Mouse (Mus musculus): ENCODE results near the gene Jmjd6. TPM values are rescaled to one million over a fixed set of nuclear protein-coding genes. Genes with fewer than 3 reads are reported as not detected.

The Jmjd6 gene
- polyA plus RNA-seq, 2 experiments = 14.8 to 24.7 TPM

- Histone ChIP-seq H3K9ac (replicated peaks) (no peak overlapping the region), H3K4me3 (ENCODE audit: insufficient read depth in 1 of 2, low read depth in 2 of 2, low read length in 2 of 2) (no peak overlapping the region), H3K9me3 (ENCODE audit: control insufficient read depth, low read length) (no peaks in the 10 kb centered on the region), H3K36me3 (replicated peaks; ENCODE audit: control insufficient read depth, insufficient read depth, low read depth) (no peaks in the 10 kb centered on the region), H3K4me2 (ENCODE audit: low read depth) (no peak overlapping the region), H3K4me1 (replicated peaks; ENCODE audit: control insufficient read depth in 2 of 2, insufficient read depth in 2 of 2, low read length in 1 of 2) (no peaks in the 10 kb centered on the region), H3K27me3 (ENCODE audit: control insufficient read depth, insufficient read depth, low read length) (no peaks in the 10 kb centered on the region; the same call in 1 of the 2 replicates), H3K27ac (no peak overlapping the region)
- TF ChIP-seq CTCF (IDR thresholded peaks at IDR 0.05; ENCODE audit: low read depth) = no peak
- TF ChIP-seq EP300 (IDR thresholded peaks at IDR 0.05; ENCODE audit: low read depth) = no peak
- 49% methylated on average over 13 of the region's 13 CpGs for WGBS (ENCODE audit: insufficient replicate concordance)
- no peak for ATAC-seq (ENCODE audit: insufficient read depth)
- no peak for DNase-seq (ENCODE audit: low read depth in 3 of 3, low spot score in 3 of 3)
Observed at GRCm38 (mm10) chr11:116821057-116821940, 21.9 kb downstream of the Jmjd6 start.

- TF ChIP-seq EP300 (IDR thresholded peaks at IDR 0.05; ENCODE audit: low read depth) (no peak), CTCF (IDR thresholded peaks at IDR 0.05; ENCODE audit: low read depth) (no peak)
- Histone ChIP-seq H3K27me3 (ENCODE audit: control insufficient read depth, insufficient read depth, low read length) (no peaks in the 10 kb centered on the region), H3K4me2 (ENCODE audit: low read depth) (no peak overlapping the region), H3K9me3 (ENCODE audit: control insufficient read depth, low read length) (no peaks in the 10 kb centered on the region), H3K36me3 (replicated peaks; ENCODE audit: control insufficient read depth, insufficient read depth, low read depth) (no peaks in the 10 kb centered on the region), H3K4me1 (replicated peaks; ENCODE audit: control insufficient read depth in 2 of 2, insufficient read depth in 2 of 2, low read length in 1 of 2) (no peaks in the 10 kb centered on the region), H3K27ac (no peak overlapping the region), H3K9ac (replicated peaks) (no peak overlapping the region), H3K4me3 (ENCODE audit: insufficient read depth in 1 of 2, low read depth in 2 of 2, low read length in 2 of 2) (no peak overlapping the region)
- no peak for DNase-seq (ENCODE audit: low read depth in 3 of 3, low spot score in 3 of 3)
- 69% methylated on average over 5 of the region's 5 CpGs for WGBS (ENCODE audit: insufficient replicate concordance)
- ATAC-seq (ENCODE audit: insufficient read depth) = no peak
Observed at GRCm38 (mm10) chr11:116819932-116820593, 23.2 kb downstream of the Jmjd6 start.

- Histone ChIP-seq H3K27ac (no peak overlapping the region), H3K4me1 (replicated peaks; ENCODE audit: control insufficient read depth in 2 of 2, insufficient read depth in 2 of 2, low read length in 1 of 2) (no peaks in the 10 kb centered on the region)
- no peak for ATAC-seq (ENCODE audit: insufficient read depth)
Observed at GRCm38 (mm10) chr11:116818722-116819121, 24.5 kb downstream of the Jmjd6 start.

GRCm38 (mm10) chr11:116817567-116817966 is 25.7 kb downstream of the Jmjd6 start:
- Histone ChIP-seq H3K9ac (replicated peaks) (no peak overlapping the region), H3K4me2 (ENCODE audit: low read depth) (no peak overlapping the region), H3K27me3 (ENCODE audit: control insufficient read depth, insufficient read depth, low read length) (no peaks in the 10 kb centered on the region), H3K9me3 (ENCODE audit: control insufficient read depth, low read length) (no peaks in the 10 kb centered on the region), H3K4me1 (replicated peaks; ENCODE audit: control insufficient read depth in 2 of 2, insufficient read depth in 2 of 2, low read length in 1 of 2) (no peaks in the 10 kb centered on the region), H3K4me3 (ENCODE audit: insufficient read depth in 1 of 2, low read depth in 2 of 2, low read length in 2 of 2) (no peak overlapping the region), H3K27ac (no peak overlapping the region), H3K36me3 (replicated peaks; ENCODE audit: control insufficient read depth, insufficient read depth, low read depth) (no peaks in the 10 kb centered on the region)
- 66% methylated on average over 5 of the region's 5 CpGs for WGBS (ENCODE audit: insufficient replicate concordance)
- no peak for ATAC-seq (ENCODE audit: insufficient read depth)
- no peak for TF ChIP-seq CTCF (IDR thresholded peaks at IDR 0.05; ENCODE audit: low read depth)
- TF ChIP-seq EP300 (IDR thresholded peaks at IDR 0.05; ENCODE audit: low read depth) = no peak
- DNase-seq (ENCODE audit: low read depth in 3 of 3, low spot score in 3 of 3) = no peak

More at GRCm38 (mm10) chr11:116818722-116819121, 24.5 kb downstream of the Jmjd6 start:
- H3K4me3 ChIP-seq (ENCODE audit: insufficient read depth in 1 of 2, low read depth in 2 of 2, low read length in 2 of 2) = no peak overlapping the region
- TF ChIP-seq EP300 (IDR thresholded peaks at IDR 0.05; ENCODE audit: low read depth) (no peak), CTCF (IDR thresholded peaks at IDR 0.05; ENCODE audit: low read depth) (no peak)
- H3K27me3 ChIP-seq (ENCODE audit: control insufficient read depth, insufficient read depth, low read length) = no peaks in the 10 kb centered on the region
- no peaks in the 10 kb centered on the region for H3K36me3 ChIP-seq (replicated peaks; ENCODE audit: control insufficient read depth, insufficient read depth, low read depth)
- DNase-seq (ENCODE audit: low read depth in 3 of 3, low spot score in 3 of 3) = no peak
- H3K9me3 ChIP-seq (ENCODE audit: control insufficient read depth, low read length) = no peaks in the 10 kb centered on the region
- WGBS (ENCODE audit: insufficient replicate concordance) = 49% methylated on average over 8 of the region's 8 CpGs
- no peak overlapping the region for H3K9ac ChIP-seq (replicated peaks)
- H3K4me2 ChIP-seq (ENCODE audit: low read depth) = no peak overlapping the region

GRCm38 (mm10) chr11:116816769-116817168 is 26.5 kb downstream of the Jmjd6 start:
- H3K27ac ChIP-seq = no peak overlapping the region
- 58% methylated on average over 5 of the region's 5 CpGs for WGBS (ENCODE audit: insufficient replicate concordance)
- H3K4me1 ChIP-seq (replicated peaks; ENCODE audit: control insufficient read depth in 2 of 2, insufficient read depth in 2 of 2, low read length in 1 of 2) = no peaks in the 10 kb centered on the region
- H3K4me2 ChIP-seq (ENCODE audit: low read depth) = no peak overlapping the region
- no peaks in the 10 kb centered on the region for H3K9me3 ChIP-seq (ENCODE audit: control insufficient read depth, low read length)
- no peak for TF ChIP-seq EP300 (IDR thresholded peaks at IDR 0.05; ENCODE audit: low read depth)
- no peak for TF ChIP-seq CTCF (IDR thresholded peaks at IDR 0.05; ENCODE audit: low read depth)
- H3K4me3 ChIP-seq (ENCODE audit: insufficient read depth in 1 of 2, low read depth in 2 of 2, low read length in 2 of 2) = no peak overlapping the region
- ATAC-seq (ENCODE audit: insufficient read depth) (no peak), DNase-seq (ENCODE audit: low read depth in 3 of 3, low spot score in 3 of 3) (no peak)
- no peaks in the 10 kb centered on the region for H3K36me3 ChIP-seq (replicated peaks; ENCODE audit: control insufficient read depth, insufficient read depth, low read depth)
- H3K9ac ChIP-seq (replicated peaks) = no peak overlapping the region
- no peaks in the 10 kb centered on the region for H3K27me3 ChIP-seq (ENCODE audit: control insufficient read depth, insufficient read depth, low read length)
